Mouse (Mus musculus) T-cell, adult 2 months (primary cell): ENCODE data around the gene Exoc6.

Experiments used
- DNase-seq: peaks from one replicate; pipeline ENCODE4 v3.0.0; 2022; ENCODE audit warnings: low spot score

Exoc6 gene

DNA sequence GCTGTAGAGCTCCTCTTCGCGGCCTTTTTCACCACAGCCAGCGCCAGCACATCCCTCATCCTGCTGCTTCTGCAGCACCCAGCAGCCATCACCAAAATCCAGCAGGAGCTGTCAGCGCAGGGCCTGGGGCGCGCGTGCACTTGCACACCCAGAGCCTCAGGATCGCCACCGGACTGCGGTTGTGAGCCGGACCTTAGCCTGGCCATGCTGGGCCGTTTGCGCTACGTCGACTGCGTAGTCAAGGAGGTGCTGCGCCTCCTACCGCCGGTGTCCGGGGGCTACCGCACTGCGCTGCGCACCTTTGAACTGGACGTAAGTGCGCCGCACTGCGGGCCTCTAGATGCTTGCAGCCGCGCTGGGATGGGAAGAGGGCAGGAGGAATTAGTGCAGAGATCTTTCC is 140.5 kb downstream of the Exoc6 start:
- DNase-seq, result no peak

DNA sequence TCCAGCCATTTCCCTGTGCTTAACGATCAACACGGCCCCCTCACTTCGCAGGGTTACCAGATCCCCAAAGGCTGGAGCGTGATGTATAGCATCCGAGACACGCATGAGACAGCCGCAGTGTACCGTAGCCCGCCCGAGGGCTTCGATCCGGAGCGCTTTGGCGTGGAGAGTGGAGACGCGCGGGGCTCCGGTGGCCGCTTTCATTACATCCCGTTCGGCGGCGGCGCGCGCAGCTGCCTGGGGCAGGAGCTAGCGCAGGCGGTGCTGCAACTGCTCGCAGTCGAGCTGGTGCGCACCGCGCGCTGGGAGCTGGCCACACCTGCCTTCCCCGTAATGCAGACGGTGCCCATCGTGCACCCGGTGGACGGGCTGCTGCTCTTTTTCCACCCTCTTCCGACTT is 142.7 kb downstream of the Exoc6 start:
- no peak for DNase-seq

DNA sequence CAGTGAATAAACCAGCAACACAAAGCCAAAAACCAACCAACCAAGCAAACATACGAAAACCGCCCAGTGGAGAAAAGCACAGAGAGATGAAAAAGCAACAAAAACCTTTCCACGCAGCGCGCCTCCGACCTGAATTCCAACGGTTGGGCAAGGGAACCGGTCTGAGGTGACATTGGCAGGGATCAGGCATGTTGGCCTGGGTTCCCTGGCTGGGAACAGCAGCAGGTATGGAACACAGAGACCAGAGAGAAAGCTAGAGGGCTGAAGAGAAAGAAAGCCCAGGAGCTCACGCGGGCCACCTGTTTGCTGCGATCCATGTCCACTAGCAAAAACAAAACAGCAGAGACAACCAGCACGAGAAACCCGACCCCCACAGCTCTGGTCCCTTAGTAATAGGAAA is 144.9 kb downstream of the Exoc6 start:
- DNase-seq, result no peak

DNA sequence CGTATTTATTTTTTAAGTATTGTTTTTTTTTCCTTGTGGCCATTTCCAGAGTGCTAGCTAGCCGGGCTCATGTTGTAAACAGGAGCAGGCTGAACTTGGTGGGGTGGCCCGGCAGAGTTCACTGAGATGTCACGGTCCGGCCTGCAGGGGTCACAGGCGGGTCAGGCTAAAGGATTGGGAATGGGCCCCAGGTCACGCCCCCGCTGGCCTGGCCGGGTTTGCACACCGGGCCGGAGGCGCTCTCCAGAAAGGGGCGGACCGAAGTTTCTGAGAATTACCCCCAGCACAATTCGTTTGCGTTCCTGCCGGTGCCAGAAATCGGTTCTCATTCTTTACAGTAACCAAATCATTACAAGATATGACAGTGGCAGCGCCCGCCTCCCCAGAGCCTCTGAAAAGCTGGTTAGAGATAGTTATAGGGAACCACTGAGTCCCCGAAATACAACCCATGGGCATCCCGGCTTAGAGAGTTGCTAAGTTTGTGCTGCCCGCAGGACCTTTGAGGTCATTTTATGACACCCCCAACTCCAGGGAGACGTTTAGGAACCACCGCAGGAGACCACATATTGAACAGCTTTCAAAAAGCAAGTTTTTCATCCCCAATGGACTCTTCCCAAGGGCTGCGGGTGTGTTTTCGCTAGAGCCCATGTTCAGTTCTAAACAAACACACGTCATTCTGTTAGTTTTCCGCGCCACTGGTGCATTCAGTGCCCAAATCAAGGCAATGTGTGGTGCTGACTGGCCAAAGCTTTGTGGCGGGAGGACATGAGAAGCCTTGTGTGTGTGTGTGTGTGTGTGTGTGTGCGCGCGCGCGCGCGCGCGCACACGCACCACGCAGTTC is 145.8 kb downstream of the Exoc6 start:
- no peak for DNase-seq

DNA sequence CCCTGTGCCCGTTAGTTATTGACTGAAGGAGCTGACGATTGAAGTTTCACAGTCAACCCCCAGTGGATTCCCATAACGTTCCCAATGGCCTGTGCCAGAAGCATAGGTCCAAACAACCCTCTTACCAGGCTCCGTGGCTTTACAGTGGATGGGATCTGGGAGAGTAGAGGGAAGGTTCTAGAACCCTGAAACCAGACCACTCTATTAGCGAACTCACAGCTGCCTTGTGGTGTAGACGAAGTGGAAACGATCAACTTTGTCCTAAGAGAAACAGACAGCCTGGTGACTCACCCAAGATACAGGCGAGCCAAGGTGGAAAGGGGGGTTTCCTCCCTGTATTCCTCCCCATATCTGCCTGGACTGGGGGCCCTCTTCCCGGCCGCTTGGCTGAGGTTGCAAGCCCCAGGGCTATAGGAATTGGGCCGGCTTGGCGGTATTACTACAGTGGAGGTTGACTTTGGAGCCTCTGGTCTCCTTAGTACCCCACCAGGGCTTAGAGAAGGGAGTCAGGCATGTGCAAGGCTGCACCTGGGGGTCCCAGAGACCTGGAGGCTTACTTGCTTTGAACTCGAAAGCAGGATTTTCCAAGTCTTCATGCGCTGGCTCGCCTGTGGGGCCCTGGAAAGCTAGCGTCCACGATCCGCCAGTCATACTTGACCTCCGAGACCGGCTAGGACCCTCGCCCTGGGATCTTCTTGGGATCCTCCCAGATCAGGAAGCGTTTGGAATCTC is 146.6 kb downstream of the Exoc6 start:
- DNase-seq, result no peak

GRCm38 (mm10) chr19:37697335-37697636 is 147.1 kb downstream of the Exoc6 start:
- no peak for DNase-seq

DNA sequence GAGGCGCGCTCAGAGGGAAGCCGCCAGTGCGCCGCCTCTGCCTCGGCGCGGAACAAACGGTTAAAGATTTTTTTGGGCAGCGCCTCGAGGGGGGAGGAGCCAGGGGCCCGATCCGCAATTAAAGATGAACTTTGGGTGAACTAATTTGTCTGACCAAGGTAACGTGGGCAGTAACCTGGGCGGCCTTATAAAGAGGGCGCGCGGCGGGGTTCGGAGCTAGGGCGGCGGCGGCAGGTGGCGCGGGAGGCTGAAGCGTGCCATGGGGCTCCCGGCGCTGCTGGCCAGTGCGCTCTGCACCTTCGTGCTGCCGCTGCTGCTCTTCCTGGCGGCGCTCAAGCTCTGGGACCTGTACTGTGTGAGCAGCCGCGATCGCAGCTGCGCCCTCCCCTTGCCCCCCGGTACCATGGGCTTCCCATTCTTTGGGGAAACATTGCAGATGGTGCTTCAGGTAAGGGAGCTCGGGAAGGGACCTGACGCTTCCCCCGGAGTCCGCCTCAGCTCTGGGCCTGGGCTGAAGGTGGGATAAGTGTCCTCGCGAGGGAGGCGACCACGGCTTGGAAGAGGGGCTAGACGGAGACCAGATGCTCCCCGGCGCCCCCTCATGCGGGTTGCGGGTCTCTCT is 147.5 kb downstream of the Exoc6 start, which contains the start of gene Cyp26a1:
Gene Cyp26a1, plus strand, starts transcription at position 148 of the 622 bp plus-strand sequence.
- no peak for DNase-seq

- DNase-seq, result no peak
Observed at GRCm38 (mm10) chr19:37698273-37699160, 148.3 kb downstream of the Exoc6 start.

DNA sequence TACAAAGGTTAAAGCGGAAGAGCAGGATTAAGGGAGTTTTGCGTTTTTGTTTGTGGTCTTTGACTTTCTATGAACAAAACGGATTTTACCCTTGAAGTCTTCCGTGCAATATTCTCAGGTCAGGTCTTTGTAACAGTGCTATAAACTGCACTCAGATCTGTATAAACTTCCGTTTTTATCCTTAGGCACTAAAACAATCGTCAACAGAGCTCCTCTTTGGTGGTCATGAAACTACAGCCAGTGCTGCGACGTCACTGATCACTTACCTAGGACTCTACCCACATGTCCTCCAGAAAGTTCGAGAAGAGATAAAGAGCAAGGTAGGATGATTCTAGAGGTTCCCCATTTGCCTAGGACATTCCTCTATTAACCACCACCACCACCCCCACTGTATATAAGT is 149.5 kb downstream of the Exoc6 start:
- no peak for DNase-seq

DNA sequence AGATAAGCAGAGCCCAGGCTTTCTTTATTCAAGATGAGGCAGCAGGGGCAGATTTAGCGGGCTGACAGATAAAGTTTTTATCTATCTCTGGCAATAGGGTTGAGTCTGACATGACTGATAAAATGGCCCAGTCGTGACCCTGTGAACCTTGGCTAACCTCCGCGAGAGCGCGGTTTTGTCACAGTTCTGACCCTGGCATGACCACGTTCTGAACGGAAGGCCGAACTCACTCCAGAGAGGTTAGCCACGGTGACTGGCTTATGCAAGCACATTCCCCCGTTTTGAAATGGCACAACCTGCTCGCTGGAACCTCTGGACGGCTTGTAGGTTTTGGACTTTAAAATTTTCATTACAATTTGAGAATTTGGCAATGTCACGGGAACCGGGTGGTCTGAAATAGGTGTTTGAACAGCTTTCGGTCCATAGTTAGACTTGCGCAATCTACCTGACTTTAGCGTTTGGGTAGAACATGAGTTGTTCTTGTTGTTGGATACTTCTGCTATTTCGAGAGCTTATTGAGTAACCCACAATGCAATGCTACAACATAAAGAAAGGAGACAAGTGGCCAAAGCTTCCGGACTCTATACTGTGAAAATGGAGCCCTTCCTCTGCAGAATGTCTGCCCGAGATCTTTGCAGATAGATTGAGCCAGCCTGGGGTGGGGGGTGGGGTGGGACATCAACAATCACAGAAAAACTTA is 152.3 kb downstream of the Exoc6 start:
- no peak for DNase-seq

DNA sequence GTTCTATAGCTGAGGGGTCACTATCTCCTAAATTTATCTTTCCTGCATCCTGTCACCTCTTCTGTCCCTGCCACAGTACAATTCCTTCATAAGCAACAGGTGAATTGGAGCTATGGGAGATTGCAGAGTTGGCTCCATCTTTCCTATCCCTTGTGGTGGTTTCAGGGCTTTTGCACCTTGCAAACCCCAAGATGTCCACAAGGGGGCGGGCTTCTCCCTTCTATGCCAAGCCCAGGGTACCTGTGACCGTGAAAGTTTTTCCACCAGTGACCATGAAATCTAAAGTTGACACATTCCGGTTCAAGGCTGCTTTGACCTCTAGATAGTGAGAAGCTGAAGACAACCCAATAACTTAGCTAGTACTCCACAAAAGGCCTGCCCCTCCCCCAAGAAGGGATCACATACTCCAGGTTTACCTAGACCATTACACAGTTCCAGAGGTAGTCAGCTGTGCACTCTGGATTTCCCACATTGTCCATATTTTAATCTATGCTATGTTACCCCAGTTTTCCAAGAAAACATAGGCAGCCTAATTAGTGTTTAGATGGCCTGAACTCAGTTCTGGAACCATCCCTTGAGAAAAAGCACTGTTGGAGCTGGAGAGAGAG is 153.8 kb downstream of the Exoc6 start:
- DNase-seq, result peak; percentile 27

DNA sequence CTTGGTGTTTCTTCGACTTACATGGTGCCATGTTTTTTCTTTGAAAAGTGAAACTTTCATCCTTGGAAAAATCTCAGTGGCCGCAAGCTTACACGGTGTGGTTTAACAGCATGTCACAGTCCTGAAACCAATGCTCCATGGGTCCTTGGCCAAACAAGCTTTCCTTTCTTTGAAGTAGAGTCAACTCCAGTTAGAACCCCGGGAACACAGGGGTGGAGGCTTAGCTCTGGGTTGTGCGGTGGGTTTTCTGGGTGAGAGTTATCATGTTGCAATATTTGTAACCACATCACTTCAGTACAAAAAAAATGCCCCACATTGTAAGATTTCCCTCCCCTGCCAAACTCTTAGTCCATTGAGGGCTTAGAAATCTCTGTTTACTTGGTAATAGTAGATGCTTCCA is 155.5 kb downstream of the Exoc6 start:
- no peak for DNase-seq

GRCm38 (mm10) chr19:37714681-37715080 is 164.5 kb downstream of the Exoc6 start:
- no peak for DNase-seq

- DNase-seq, result no peak
Observed at GRCm38 (mm10) chr19:37715980-37716379, 165.8 kb downstream of the Exoc6 start.

GRCm38 (mm10) chr19:37716524-37717175 is 166.4 kb downstream of the Exoc6 start:
- no peak for DNase-seq

DNA sequence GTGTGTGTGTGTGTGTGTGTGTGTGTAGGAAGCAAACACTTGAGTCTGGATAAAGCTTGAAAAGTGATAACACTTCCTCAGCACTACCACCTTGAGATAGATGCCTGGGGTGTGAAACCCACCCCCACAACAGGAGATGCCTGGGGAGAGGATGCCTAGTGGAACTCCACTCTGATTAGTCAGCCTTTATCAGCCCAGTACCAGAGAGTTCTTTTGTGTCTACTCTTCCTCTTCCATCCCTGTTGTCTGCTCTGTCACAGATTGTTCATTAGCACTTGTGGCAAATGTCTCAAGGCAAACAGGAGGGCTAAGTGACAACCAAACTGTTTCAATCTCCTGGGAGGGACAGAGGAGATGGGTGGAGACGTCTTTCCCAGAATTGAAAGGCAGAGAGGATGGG is 168.9 kb downstream of the Exoc6 start:
- no peak for DNase-seq

- no peak for DNase-seq
Observed at GRCm38 (mm10) chr19:37724591-37724990, 174.4 kb downstream of the Exoc6 start.

GRCm38 (mm10) chr19:37726585-37726984 is 176.4 kb downstream of the Exoc6 start:
- no peak for DNase-seq

- no peak for DNase-seq
Observed at GRCm38 (mm10) chr19:37727366-37727765, 177.1 kb downstream of the Exoc6 start.
